Mouse (Mus musculus): Measurements from ENCODE around the gene Dpp6. TPM values are rescaled to one million over a fixed set of nuclear protein-coding genes. Genes with fewer than 3 reads are reported as not detected.

The Dpp6 gene
- 42.8 and 50.7 TPM in 2 replicates for polyA plus RNA-seq (2012; rRNA removed)

DNA sequence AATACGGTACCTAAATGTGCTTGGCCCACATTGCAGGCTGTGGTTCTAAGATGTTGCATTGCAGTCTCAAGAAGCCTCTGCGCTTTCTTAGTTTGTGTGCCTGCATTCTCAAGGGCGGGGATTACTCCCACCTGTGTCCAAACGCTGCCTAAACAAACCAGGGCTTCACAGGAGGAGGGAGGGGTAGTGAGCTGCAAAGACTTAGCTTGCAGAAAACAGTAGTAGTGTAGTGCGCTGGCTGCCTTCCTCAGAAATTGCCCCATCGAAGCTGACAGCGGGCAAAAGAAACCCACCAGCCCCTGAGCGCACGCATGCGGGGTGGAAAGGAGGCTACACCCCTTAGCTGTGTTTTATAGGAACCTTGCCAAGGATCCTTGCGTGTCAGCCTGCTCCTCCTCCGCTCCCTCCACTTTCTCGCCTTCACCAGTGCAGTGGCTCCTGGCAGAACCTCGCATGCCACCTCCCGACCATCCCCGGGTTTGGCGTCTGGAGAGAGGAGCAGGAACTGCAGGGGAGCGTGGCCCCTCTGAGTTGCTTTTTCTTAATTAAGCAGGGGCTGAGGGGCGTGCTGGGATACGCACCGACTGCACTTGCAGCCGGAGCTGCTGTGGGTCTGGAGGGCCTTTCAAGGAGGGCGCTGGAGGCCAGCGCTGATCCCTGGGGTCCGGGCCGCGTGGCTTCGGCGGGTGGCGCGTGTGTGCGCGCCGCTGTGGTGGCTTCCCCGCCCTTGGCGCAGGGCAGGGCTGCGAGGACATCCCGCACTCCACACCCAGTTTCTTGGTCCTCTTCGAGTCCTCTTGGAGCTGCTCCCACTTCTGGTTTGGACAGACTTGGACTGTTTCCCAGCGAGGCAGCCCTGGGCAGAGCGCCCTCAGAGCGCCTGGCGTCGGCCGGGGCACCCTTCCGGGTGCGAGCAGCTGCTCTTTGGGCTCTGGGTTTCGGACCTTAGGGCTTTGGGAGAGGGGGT is at the start of gene Dpp6:
Dpp6 (plus strand) TSS at position 229 of the 967 bp plus-strand sequence.

DNA sequence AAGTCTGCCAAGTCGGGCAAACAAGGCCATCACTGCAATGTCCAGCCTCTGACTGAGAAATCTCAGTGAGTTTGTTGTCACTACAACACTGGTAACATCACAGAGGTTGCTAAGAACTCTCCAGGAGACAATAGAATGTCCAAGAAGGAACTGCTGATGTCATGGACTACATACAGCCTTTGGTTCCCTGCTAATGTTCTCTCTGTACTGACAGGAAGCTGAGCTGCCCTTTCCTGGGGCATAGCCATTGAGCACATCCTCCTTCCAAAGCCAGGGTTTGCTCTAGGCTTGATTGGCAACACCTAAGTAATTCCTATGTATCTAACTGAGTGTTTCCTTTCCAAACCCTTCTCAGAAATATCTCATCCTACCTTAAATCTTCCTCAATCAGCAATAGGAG is 684.3 kb downstream of the Dpp6 start, which contains the start of gene Speer4b:
Speer4b (minus strand) TSS at position 101 of the 400 bp plus-strand sequence.

